Mouse (Mus musculus) kidney, postnatal 10 days (tissue): ENCODE data around the gene Slc36a4.

Experiments used
- DNase-seq: peaks from one replicate; pipeline ENCODE4 v3.0.0; 2021; ENCODE audit warnings: mixed read lengths

The Slc36a4 gene

DNA sequence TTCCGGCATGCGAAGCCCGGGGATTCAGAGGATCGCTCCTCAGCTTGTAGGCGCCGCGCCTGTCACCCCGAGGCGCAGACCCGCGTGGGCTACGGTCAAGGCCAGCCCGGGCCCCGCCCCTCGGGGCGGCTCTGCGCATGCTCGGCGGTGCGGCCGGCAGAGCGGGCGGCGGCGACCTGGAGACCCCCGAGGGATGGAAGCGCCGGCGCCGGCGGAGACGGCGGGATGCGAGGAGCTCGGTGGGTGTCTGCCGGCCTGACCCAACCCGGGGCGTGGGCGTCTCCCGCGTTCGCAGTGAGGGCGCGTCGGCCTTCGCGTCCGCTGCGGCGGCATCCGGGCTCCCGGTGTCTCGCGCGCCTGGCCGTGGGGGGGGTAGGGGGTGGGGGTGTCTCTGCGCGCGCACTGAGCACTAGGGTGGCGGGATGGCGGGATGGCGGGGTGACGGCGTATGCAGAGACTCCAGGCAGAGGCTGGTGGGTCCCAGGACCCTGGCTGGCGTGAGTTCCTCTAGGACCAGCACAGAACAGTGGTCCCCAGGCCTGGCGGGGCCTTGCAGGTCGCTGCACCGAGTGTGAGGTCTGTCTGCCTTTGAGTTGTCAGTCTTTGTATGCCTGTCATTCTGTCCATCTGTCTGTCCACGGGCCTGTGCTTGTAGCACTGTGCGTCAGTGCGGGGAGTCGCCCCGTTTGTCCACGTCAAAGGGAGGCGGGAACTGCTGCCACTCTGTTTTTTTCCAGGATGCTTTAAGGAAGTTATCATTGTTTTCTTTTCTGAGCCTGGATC is at the start of gene Slc36a4:
Slc36a4 (plus strand) TSS at position 140 of the 783 bp plus-strand sequence.
- DNase-seq: peak; percentile 87

DNA sequence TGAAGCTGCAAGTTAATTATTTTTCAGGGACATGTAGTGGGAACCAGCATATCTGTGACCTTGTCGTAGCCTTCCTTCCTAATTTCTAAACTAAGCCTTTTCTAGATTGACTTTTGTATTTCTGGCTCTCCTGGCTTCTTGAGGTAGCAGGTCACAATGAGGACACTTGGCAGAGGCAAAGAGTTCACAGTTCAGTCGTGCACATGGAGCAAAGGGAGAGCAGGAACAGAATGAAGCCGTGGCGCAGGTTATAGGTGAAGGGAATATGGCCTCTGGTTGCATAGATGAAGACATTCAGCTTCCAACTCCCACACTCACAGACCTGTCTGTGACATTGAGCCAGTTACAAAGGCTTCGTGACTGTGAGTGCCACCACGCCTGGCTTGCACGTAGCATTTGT is 44.9 kb upstream of the Slc36a4 start:
- peak; percentile 32 for DNase-seq

DNA sequence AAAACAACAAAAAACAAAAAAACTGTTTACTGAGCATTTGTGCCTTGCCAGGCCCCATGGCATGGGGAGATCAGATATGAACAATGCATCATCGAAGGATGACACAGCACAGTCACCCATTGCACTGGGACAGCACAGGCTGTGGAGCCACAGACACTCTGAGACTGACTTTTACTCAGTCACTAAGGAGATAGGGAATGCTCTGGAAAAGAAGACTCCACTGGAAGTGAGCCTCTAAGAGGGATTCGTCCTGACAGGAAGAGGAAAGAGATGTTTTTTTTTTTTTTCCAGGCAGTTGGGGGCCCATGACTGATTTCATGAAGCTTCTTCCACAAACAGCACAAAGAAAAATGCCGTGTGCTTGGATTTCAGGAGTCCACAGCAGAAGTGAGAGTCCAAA is 40.1 kb upstream of the Slc36a4 start:
- DNase-seq: no peak

DNA sequence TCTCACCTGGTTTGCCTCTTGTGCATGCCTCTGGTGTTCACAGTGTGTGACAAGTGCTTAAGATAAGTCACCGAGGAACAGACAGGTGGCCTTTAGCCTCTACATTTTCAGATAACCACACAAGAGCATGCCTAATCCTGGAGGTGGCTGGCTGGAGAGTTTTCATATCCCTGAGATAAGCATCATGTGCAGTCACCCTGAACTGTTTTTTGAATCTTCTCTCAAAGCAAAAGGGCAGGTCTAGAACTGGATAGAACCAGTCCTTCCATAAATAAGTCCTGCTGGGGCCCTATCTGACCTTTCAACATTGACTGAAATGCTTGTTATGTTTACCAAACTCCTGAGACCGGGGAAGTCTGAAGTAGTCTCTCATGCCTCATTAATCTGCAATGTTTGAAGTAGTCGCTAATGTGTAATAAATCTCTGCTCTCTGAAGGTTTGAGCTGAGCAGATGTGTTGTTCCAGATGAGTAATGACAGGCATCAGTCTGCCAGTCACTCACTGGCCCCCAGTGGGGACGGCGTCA is 39.5 kb upstream of the Slc36a4 start:
- peak; percentile 20 for DNase-seq

DNA sequence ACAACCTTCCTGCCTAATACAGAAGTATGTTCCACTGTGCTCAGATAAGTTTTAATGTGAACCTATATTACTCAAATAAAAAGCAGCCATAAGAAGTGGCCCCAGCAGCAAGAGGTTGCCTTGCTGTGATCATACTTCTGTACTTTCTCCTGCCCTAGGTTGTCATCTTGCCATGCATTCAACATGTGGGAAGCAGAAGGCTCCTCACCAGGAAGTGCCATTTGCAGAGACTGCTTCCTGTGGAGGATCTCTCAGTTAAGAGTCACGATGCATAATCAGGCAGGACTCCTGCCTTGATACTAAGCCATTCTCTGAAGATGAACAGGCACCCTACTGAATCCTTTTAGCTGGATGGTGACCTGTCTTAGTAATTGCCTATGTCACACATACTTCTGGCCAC is 37.3 kb upstream of the Slc36a4 start:
- DNase-seq: no peak

DNA sequence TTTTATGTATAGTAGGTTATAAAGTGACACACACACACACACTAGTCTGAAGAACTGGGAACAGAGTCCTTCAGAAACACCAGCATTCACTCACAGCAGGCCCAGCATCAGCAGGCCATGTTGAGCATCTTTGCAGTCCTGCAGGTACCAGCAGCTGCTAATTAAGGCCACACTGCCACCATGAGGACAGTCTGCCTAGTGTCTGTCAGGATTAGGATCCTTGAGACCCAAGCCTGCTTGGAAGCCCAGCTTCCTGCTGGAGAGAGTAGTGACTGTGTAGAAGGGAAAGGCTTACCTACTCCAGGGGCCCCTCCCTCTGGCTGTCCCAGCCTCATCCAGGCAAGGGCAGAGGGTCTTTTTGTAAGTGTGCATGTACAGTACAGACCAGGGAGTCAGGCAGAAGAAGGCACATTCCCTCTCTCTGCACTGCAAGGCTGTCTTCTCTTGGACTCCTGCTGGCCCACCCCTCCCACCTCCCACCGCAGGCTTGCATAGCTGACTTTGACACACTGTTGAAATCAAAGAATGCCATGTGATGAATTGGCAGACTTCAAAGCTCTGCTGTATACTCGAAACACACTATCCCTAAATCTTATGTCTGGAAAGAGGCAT is 27.6 kb upstream of the Slc36a4 start:
- peak; percentile 91 for DNase-seq

DNA sequence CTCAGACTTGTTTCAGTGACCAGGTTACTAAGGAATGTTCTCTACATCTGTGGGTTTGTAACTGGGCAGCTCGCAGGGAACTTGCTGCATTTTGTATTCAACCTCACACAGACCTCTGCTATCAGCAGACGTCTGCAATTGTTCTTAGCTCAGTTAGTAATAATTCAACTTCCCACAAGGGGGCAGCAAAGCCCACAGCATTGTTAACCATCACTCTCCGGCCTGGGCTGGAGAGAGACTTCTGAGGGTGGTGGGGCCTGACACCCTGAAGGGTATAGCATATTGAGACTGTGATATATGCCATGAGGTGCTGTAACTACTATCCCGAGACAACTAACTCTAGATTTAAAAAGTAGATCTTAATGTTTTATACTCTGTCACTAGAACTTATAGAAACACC is 24.3 kb upstream of the Slc36a4 start:
- peak; percentile 81 for DNase-seq

DNA sequence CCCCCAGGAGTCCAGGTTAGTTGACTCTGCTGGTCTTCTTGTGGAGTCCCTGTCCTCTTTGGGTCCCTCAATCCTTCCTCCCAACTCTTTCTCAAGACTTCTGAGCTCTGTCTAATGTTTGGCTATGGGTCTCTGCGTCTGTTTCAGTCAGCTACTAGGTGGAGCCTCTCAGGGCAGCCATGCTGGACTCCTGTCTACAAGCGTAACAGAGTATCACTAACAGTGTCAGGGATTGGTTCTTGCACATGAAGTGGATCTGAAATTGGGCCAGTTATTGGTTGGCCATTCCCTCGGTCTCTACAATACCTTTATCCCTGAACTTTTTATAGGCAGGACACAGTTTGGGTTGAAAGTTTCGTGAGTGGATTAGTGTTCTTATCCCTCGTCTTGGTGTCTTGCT is 22.2 kb upstream of the Slc36a4 start:
- no peak for DNase-seq

DNA sequence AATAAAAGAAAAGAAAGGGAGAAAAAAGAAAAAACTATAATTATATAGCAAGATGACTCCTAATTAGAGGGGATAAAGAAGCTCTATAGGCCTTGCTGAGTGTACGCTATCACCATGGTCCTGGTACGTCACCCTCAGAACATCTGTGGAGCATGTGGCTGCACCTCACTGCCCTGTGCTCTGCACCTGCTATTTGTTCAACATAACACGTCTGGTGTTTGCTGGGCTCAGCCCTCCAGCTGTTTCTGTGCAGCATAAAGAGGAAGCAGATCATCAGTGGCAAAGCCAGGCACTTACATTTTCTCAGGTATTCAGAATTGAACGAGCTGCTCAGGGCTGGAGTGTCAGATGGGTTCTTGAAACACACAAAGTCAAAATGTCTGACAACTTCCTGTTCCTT is 15.7 kb upstream of the Slc36a4 start:
- no peak for DNase-seq

DNA sequence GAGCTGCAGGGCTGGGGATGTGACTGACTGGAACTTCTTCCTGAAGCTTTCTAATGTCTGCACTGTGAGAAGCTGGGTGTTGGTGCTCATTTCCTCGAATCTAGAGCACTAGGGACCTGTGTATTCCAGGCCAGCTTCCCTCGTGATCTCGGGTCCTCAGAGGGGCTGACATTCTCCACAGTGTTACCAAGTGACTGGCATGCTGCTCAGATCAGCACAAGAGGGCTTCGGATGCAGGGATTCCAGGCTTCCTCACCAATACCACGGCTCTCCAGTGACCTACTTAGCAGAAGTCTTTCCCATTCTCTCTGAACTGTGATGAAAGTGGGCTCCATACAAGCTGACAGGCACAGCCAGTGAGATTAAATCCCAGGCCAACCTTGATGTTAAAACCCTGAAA is 14.5 kb upstream of the Slc36a4 start:
- no peak for DNase-seq

DNA sequence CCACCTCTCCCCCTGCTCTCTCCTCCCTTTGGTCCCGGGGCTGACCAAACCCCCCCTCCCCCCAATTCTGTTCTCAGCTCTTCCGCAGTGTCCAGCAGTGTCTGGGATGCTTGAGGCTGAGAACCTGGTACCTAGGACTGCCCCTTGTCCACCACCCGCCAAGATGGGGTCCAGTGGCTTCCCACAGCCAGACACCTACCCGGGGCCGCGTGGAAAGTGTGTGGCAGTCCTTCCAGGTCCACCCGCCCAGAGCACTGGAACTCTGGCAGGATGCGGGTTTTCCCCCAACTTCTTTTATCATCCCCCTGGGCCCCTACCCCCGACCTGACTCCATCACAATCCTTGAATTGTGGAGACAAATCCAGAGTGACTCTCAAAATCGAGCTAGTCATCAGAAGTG is 3.8 kb upstream of the Slc36a4 start:
- DNase-seq: no peak

DNA sequence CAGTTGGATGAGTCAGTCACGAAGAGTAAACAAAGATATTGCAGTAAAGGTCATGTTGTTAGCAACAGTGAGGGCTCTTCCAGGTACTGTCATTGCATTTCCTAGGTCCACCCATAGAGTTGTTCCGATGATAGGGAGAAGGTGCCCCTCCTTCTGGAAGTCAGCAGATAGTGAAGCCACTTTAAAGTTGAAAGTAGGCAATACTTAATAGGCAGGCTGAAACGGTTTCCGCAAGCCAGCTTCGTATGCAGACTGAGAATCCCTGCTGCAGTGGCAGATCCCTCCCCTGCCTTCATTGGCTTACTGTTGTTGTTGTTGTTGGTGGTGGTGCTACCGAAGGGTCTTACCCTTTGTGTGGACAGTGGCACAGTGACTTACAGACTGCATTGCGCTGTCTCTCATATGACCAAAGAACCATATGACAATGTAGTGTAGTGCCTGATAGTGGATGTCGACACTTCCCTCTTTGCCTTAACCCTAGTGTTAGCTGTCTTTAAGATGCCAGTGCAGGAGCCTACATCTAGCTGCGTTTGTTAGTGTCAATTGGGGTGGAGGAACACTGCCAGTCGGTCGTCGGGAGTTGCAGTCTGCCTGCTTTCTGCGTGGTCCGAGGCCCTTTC is 449 bp upstream of the Slc36a4 start:
- no peak for DNase-seq

DNA sequence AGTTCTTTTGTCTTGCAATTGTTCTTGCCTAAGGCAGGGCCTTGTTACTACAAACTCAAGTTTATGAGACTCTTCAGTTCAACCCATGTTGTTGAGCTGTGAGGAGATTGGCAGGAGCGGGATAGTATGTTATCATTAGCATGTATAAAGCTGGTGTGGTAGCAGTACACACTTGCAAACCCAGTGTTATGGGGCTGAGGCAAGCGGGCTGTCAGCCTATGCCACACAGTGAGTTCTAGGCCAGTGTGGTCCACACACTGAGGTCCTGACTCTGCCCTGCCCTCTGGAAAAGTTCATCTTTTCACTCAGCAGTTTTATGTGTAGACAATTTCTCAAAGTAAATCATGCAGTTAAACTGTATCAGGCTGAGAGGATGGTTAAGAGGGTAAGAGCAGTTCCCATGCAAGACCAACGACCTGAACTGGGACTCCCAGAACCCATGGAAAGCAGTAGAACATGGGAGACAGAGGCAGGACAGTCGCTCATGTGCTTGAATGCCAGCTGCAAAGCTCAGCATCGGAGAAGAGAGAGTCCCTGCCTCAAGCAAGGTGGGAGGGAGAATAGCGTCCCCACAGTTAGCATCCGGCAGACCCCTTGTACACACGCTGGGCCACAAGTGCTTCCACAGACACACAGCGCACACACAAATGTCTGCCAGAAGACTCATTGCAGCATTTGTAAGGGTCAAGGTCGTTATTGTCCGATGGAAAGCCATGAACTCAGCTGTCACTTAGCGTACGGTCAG is 1.5 kb downstream of the Slc36a4 start:
- DNase-seq: no peak

DNA sequence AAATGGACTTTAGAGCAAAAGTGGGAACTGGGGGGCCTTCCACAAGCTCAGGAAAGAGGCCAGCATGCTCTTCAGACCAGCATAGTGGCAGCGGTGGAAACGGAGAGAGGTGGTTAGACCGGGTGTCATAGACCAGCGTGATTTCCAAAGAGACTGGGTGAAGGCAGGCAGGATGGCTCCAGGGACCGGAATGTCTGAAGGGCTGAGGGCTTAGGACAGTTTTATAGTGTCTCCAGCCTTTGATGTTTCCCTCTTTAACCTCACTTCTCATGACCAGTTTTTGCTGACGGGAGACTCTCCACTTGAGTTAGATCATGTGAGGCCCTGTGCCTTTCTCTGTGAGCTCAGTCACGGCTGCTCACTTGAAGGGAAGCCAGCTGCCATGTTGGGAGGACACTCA is 2.1 kb downstream of the Slc36a4 start:
- no peak for DNase-seq

DNA sequence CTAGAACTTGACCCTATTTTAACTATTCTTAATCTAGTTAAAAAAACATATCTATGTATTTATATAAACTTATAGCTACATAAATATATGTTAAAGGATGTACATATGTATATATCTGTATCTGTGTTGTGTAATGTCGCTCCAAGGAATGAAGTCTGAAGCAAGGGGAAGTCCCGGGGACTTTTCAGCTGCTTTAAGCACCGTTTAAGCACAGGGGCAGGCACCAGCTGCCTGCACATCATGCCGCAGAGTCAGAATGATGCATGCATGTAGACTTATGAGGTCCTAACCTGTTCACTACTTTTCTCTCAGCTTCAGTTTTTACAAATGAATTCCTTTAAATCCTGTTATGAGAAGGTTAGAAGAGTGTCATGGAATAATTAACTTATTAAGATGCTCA is 5.3 kb downstream of the Slc36a4 start:
- no peak for DNase-seq

DNA sequence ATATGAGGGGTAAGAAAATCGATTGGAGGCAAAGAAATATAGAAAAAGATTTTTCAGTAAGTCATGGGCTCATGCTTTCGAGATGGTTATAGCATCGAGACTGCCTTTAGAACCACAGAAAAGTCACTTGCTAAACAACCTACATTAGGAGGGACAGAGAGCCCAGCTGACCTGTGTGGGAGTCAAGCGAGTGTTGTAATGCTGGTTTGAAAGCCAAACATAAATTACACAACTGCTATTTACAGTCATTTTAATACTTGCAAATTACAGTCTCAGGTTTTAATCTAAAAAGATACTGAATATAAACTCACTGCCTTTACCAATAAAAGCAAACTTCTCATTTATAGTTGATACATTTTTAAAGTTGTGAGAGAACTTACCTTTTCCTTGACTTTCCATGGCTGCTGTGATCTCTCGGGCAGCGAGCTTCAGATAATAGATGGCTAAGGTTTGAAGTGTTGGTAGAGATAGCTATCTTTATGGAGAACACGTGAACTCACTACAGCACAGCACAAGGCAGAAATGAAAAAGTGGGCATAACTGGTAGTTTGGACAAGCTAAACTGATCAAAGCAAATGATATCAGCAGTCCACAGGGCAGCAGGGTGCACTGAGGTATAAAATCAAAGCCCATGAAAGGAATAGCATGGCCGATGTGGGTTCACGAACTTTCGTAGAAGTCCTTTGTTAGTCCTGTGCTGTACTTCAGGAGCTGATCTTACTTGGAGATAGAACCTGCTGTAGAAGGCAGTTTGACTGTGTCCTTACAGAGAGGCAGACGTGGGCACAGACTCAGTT is 5.9 kb downstream of the Slc36a4 start:
- no peak for DNase-seq

DNA sequence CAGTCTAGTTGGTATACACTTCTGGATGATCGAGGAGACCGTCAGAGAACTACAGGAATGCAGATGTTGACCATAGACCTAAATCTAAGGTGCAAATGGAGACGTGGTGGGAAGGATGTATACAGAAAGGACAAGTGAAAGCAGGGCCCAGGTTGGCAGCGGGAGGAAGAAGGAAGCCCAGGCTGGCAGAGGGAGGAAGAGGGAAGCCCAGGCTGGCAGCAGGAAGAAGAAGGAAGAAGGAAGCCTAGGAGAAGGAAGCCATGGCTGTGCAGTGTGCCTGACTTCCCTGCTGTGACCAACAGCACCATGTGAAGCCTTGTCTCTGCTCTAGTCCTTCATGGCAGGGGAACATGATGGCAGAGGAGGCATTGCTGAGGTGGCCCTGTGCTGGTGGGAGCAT is 7.8 kb downstream of the Slc36a4 start:
- DNase-seq: no peak

DNA sequence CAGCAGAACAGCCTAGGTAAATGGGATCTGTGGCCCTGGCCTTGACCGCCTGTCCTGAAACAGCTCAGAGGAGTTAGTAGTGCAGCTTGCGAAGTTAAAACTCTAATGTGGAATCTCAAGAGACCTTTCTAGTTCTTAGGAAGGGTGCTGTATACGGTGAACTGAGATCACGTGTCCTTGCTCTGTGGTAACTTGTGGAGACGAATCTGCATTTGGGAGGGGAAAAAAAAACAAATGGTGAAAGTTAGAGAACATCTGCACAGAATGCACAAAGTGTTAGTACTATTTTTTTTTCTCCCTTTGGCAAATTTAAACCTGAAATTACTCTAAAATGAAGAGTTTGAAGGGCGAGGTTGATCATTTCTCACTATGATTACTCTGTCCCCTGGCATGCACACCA is 8.8 kb downstream of the Slc36a4 start:
- DNase-seq: no peak

DNA sequence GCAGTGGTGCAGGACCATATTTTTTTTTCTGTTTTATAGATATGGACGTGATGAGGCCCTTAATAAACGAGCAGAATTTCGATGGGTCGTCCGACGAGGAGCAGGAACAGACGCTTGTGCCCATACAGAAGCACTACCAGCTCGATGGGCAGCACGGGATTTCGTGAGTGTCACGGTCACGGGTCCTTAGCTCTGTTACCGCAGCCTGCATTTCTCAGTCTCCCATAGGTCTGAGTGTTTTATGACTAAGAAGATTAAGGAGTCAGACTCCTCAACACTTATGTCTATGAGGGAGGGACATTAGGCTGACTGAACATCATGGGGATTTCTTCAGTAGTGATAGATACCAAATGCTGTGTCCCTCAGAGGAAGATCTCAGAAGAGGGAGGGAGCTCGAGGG is 10.1 kb downstream of the Slc36a4 start:
- DNase-seq: no peak

DNA sequence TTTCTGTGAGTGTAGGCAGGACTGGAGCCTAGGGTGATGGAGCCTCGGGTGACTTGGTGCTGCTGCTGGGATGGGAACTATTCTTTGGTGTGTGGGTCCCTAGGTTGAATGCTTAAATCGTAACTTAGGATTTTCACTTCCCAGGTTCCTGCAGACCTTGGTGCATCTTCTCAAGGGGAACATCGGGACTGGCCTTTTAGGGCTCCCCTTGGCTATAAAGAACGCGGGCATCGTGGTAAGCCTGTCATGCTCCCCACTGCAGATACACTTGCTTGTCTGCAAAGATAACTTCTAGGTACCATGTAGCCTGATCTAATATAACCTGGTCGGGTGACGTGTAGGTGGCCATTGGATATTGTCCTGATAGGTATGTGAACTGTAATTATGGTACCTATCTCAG is 11.0 kb downstream of the Slc36a4 start:
- DNase-seq: no peak

DNA sequence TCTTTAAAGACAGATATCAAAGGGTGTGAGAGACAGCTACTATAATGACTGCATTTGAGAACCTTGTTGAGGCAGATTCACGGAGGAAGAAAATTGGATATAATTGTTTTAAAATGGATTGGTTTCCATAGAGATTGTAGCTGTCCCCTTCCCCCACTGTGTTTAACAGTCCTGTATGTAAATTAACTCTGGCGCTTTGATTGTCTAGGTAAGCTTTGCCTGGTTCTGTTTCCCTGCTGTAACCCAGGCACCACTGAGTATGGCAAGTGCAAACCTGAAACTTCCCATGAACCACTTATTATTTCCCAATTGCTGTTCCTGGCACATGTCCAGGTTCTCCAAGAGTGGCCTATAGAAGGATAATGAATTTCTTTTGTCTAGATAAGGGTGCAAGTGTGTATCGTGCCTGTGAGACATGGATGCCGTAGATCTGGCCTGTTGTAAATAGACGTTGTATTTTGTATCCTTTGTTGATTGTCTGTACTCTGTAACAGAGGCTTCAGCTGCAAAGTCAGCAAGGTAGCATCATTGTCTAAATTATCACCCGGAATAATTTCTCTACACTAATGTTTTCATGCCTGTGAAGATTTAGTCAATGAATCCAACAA is 11.8 kb downstream of the Slc36a4 start:
- DNase-seq: no peak

DNA sequence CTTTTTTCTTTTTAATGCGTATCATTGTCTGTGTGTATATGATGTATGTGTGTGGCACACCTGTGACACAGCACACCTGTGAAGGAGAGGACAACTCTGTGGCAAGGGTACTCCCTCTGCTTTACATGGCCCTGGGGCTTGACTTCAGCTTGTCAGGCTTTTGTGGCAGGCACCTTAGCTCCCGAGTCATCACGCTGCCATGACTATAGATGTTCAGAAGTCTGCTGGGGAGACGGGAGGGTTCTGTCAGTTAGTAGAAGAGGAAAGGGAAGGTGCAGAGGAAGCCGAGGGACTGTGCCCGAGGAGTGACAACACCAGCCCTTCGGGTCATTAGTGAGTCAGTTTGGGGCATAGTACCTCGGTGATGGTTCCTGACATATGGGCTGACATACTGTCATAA is 13.0 kb downstream of the Slc36a4 start:
- DNase-seq: no peak
